Mouse (Mus musculus): ENCODE results near the gene Scd1. TPM values are rescaled to one million over a fixed set of nuclear protein-coding genes. Genes with fewer than 3 reads are reported as not detected.

The Scd1 gene
- total and polyA plus RNA-seq, 3 experiments, result 100 to 183 TPM; not detected in 1

DNA sequence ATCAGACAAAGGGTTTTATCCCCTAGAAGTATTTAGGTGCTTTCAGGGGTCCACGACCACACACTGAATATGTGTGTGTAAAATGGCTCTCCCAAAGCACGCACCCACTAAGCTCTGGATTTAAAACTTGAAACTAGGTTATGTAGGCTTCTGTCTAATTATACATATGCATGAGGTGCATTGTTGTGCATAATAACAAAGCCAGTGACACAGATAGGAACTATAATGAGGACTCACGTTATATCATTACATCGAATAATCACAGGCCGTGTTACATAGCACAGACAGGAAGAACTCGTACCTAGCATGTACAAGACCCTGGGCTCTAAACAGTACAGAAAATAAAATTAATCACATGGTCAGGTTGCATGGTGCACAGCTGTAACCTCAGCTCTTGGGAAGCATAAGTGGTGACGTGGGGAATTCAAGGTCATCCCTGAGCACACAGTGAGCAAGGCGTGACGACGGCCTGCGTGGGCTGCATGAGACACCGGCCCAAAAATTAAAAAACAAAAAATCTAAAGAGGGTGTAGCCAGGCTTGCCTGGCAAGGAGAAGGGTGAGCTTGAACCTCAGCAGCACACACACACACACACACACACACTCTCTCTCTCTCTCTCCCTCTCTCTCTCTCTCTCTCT lies 24.9 kb downstream of the Scd1 start:
- Histone ChIP-seq H3K9ac (ENCODE audit: control insufficient read depth, low read depth, low read length, poor library complexity, severe bottlenecking) (no peak overlapping the region), H3K9me3 (replicated peaks; ENCODE audit: insufficient read depth, low read length) (no peaks in the 10 kb centered on the region), H3K36me3 (ENCODE audit: control insufficient read depth in 1 of 2, insufficient read depth in 2 of 2, low read length in 2 of 2) (peaks cover 0 to 25% of the 10 kb centered on the region in 2 experiments; a peak in 2 of 4 replicates), H3K4me3 (ENCODE audit: control insufficient read depth in 1 of 2, insufficient read depth in 1 of 2, low read depth in 2 of 2, low read length in 2 of 2) (no peak overlapping the region), H3K27me3 (ENCODE audit: control insufficient read depth in 1 of 2, insufficient read depth in 2 of 2, low read length in 2 of 2) (peaks cover 5 to 16% of the 10 kb centered on the region in 2 experiments), H3K27ac (ENCODE audit: control insufficient read depth, low read depth, low read length) (no peak overlapping the region), H3K4me1 (ENCODE audit: control insufficient read depth in 1 of 2, insufficient read depth in 2 of 2, low read length in 2 of 2) (peaks cover 19 to 29% of the 10 kb centered on the region in 2 experiments), H3K79me2 (ENCODE audit: control insufficient read depth, insufficient read depth, low read length, poor library complexity) (no peaks in the 10 kb centered on the region; the same call in 1 of the 2 replicates)
- DNase-seq (ENCODE audit: low read depth, low spot score), result no peak
- TF ChIP-seq TAL1 (IDR thresholded peaks at IDR 0.05; ENCODE audit: low read length), result no peak
- no peak for TF ChIP-seq NRF1 (IDR thresholded peaks at IDR 0.05; ENCODE audit: insufficient read depth, low read depth, low read length, poor library complexity, severe bottlenecking)
- TF ChIP-seq TBP (IDR thresholded peaks at IDR 0.05; ENCODE audit: low read depth, low read length), result no peak
- no peak for TF ChIP-seq POLR2AphosphoS2 (IDR thresholded peaks at IDR 0.05; ENCODE audit: low read length)
- TF ChIP-seq NELFE (IDR thresholded peaks at IDR 0.05; ENCODE audit: low read depth, low read length), result no peak
- no peak for TF ChIP-seq MAX (IDR thresholded peaks at IDR 0.05; ENCODE audit: low read length)
- no peak for TF ChIP-seq ZNF384 (IDR thresholded peaks at IDR 0.05; ENCODE audit: low read depth, low read length)
- TF ChIP-seq GATA1 (IDR thresholded peaks at IDR 0.05; ENCODE audit: low read depth, low read length), result no peak
- TF ChIP-seq ZMIZ1 (IDR thresholded peaks at IDR 0.05; ENCODE audit: low read depth, low read length), result no peak
- no peak for TF ChIP-seq CTCF (IDR thresholded peaks at IDR 0.05 in 2 of 3, conservative IDR thresholded peaks at IDR 0.05 in 1 of 3; ENCODE audit: control insufficient read depth in 1 of 3, insufficient read depth in 1 of 3, low read depth in 2 of 3, low read length in 3 of 3, poor library complexity in 1 of 3, severe bottlenecking in 1 of 3)
- no peak for TF ChIP-seq ETS1 (IDR thresholded peaks at IDR 0.05; ENCODE audit: low read depth, low read length)
- TF ChIP-seq MAFK (IDR thresholded peaks at IDR 0.05; ENCODE audit: borderline replicate concordance, low read depth, low read length), result no peak
- TF ChIP-seq HCFC1 (IDR thresholded peaks at IDR 0.05; ENCODE audit: low read depth, low read length), result no peak
- TF ChIP-seq MEF2A (IDR thresholded peaks at IDR 0.05; ENCODE audit: extremely low read depth, insufficient replicate concordance, low read depth, low read length, poor library complexity, severe bottlenecking), result no peak
- no peak for TF ChIP-seq POLR2AphosphoS5 (IDR thresholded peaks at IDR 0.05; ENCODE audit: borderline replicate concordance, low read depth, low read length)
- no peak for TF ChIP-seq USF1 (IDR thresholded peaks at IDR 0.05; ENCODE audit: low read depth, low read length)
- no peak for TF ChIP-seq CHD1 (IDR thresholded peaks at IDR 0.05; ENCODE audit: low read depth, low read length)
- TF ChIP-seq POLR2A (IDR thresholded peaks at IDR 0.05; ENCODE audit: control insufficient read depth in 1 of 2, insufficient read depth in 1 of 2, low read depth in 1 of 2, low read length in 2 of 2, poor library complexity in 1 of 2), result no peak
- TF ChIP-seq SMC3 (IDR thresholded peaks at IDR 0.05; ENCODE audit: low read depth, low read length), result no peak
- TF ChIP-seq MYB (IDR thresholded peaks at IDR 0.05; ENCODE audit: low read depth, low read length), result no peak

DNA sequence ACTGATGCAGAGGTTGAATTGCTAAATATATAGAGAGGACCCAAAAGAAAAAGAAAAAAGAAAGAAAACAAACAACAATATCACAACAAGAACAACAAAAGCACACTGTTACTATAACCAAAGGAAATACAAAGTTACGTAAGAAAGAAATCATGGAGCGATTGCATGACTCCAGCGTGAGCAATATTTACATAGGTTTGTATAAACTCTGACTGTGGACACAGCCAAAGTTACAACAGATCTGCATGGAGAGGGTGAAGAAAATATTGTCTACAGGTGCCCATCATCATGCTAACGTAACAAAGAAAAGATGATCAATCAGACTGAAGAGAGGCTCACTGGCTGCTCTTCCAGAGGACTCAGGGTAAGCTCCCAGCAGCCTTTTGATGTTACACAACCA lies 27.6 kb downstream of the Scd1 start:
- Histone ChIP-seq H3K27me3 (ENCODE audit: control insufficient read depth in 1 of 2, insufficient read depth in 2 of 2, low read length in 2 of 2) (peaks cover 7 to 29% of the 10 kb centered on the region in 2 experiments), H3K4me1 (ENCODE audit: control insufficient read depth in 1 of 2, insufficient read depth in 2 of 2, low read length in 2 of 2) (peaks cover 0 to 8% of the 10 kb centered on the region in 2 experiments), H3K36me3 (ENCODE audit: control insufficient read depth in 1 of 2, insufficient read depth in 2 of 2, low read length in 2 of 2) (peaks cover 0 to 2% of the 10 kb centered on the region in 2 experiments; a peak in 1 of 4 replicates), H3K9ac (ENCODE audit: control insufficient read depth, low read depth, low read length, poor library complexity, severe bottlenecking) (no peak overlapping the region), H3K4me3 (ENCODE audit: control insufficient read depth in 1 of 2, insufficient read depth in 1 of 2, low read depth in 2 of 2, low read length in 2 of 2) (no peak overlapping the region), H3K27ac (ENCODE audit: control insufficient read depth, low read depth, low read length) (no peak overlapping the region), H3K9me3 (replicated peaks; ENCODE audit: insufficient read depth, low read length) (no peaks in the 10 kb centered on the region), H3K79me2 (ENCODE audit: control insufficient read depth, insufficient read depth, low read length, poor library complexity) (no peaks in the 10 kb centered on the region)
- DNase-seq (ENCODE audit: low read depth, low spot score), result no peak
- TF ChIP-seq KAT2A (conservative IDR thresholded peaks at IDR 0.05; ENCODE audit: low read depth, low read length) (no peak), ELF1 (IDR thresholded peaks at IDR 0.05; ENCODE audit: low read depth, low read length) (no peak), MEF2A (IDR thresholded peaks at IDR 0.05; ENCODE audit: extremely low read depth, insufficient replicate concordance, low read depth, low read length, poor library complexity, severe bottlenecking) (no peak), MAZ (IDR thresholded peaks at IDR 0.05; ENCODE audit: low read depth, low read length) (no peak), SIN3A (IDR thresholded peaks at IDR 0.05; ENCODE audit: low read length) (no peak), JUND (IDR thresholded peaks at IDR 0.05; ENCODE audit: low read depth, low read length) (no peak), RCOR1 (IDR thresholded peaks at IDR 0.05; ENCODE audit: low read depth, low read length) (no peak), MXI1 (IDR thresholded peaks at IDR 0.05; ENCODE audit: low read depth, low read length) (no peak), E2F4 (IDR thresholded peaks at IDR 0.05; ENCODE audit: borderline replicate concordance, low read depth, low read length) (no peak), USF1 (IDR thresholded peaks at IDR 0.05; ENCODE audit: low read depth, low read length) (no peak), POLR2AphosphoS2 (IDR thresholded peaks at IDR 0.05; ENCODE audit: low read length) (no peak), NRF1 (IDR thresholded peaks at IDR 0.05; ENCODE audit: insufficient read depth, low read depth, low read length, poor library complexity, severe bottlenecking) (no peak)
